Mouse (Mus musculus): ENCODE measurements around the gene Adgrl2.

The Adgrl2 gene

GRCm38 (mm10) chr3:148990531-148991003, at the start of gene Adgrl2:
Gene Adgrl2, minus strand, starts transcription at chr3:148990555.
- in situ Hi-C loops (cut with MboI; ENCODE audit: low pct_unique_long_range_greater_than_20kb in 1 of 2, low sequenced_read_pairs in 2 of 2, unreplicated experiment in 1 of 2), result no loop called here

GRCm38 (mm10) chr3:149038771-149039170, 48.4 kb upstream of the Adgrl2 start:
- in situ Hi-C loops (cut with MboI; ENCODE audit: low pct_unique_long_range_greater_than_20kb in 1 of 2, low sequenced_read_pairs in 2 of 2, unreplicated experiment in 1 of 2), result no loop called here

GRCm38 (mm10) chr3:149019925-149020324, 29.6 kb upstream of the Adgrl2 start:
- in situ Hi-C loops (cut with MboI; ENCODE audit: low pct_unique_long_range_greater_than_20kb in 1 of 2, low sequenced_read_pairs in 2 of 2, unreplicated experiment in 1 of 2), result no loop called here

GRCm38 (mm10) chr3:149009311-149009710, 19.0 kb upstream of the Adgrl2 start:
- in situ Hi-C loops (cut with MboI; ENCODE audit: low pct_unique_long_range_greater_than_20kb in 1 of 2, low sequenced_read_pairs in 2 of 2, unreplicated experiment in 1 of 2), result no loop called here

GRCm38 (mm10) chr3:149008634-149009023, 18.3 kb upstream of the Adgrl2 start:
- in situ Hi-C loops (cut with MboI; ENCODE audit: low pct_unique_long_range_greater_than_20kb in 1 of 2, low sequenced_read_pairs in 2 of 2, unreplicated experiment in 1 of 2), result no loop called here

GRCm38 (mm10) chr3:149007860-149008633, 17.7 kb upstream of the Adgrl2 start:
- in situ Hi-C loops (cut with MboI; ENCODE audit: low pct_unique_long_range_greater_than_20kb in 1 of 2, low sequenced_read_pairs in 2 of 2, unreplicated experiment in 1 of 2), result no loop called here

- in situ Hi-C loops (cut with MboI; ENCODE audit: low pct_unique_long_range_greater_than_20kb in 1 of 2, low sequenced_read_pairs in 2 of 2, unreplicated experiment in 1 of 2), result no loop called here
These were observed 11.0 kb upstream of the Adgrl2 start for GRCm38 (mm10) chr3:149001364-149001763.

GRCm38 (mm10) chr3:148998661-148999060, 8.3 kb upstream of the Adgrl2 start:
- in situ Hi-C loops (cut with MboI; ENCODE audit: low pct_unique_long_range_greater_than_20kb in 1 of 2, low sequenced_read_pairs in 2 of 2, unreplicated experiment in 1 of 2), result no loop called here

- in situ Hi-C loops (cut with MboI; ENCODE audit: low pct_unique_long_range_greater_than_20kb in 1 of 2, low sequenced_read_pairs in 2 of 2, unreplicated experiment in 1 of 2), result no loop called here
These were observed 701 bp upstream of the Adgrl2 start for GRCm38 (mm10) chr3:148991056-148991455.

- in situ Hi-C loops (cut with MboI; ENCODE audit: low pct_unique_long_range_greater_than_20kb in 1 of 2, low sequenced_read_pairs in 2 of 2, unreplicated experiment in 1 of 2), result no loop called here
These were observed 381 bp downstream of the Adgrl2 start for GRCm38 (mm10) chr3:148989818-148990530.

GRCm38 (mm10) chr3:148988996-148989817, 1.1 kb downstream of the Adgrl2 start:
- in situ Hi-C loops (cut with MboI; ENCODE audit: low pct_unique_long_range_greater_than_20kb in 1 of 2, low sequenced_read_pairs in 2 of 2, unreplicated experiment in 1 of 2), result no loop called here

- in situ Hi-C loops (cut with MboI; ENCODE audit: low pct_unique_long_range_greater_than_20kb in 1 of 2, low sequenced_read_pairs in 2 of 2, unreplicated experiment in 1 of 2), result no loop called here
These were observed 1.9 kb downstream of the Adgrl2 start for GRCm38 (mm10) chr3:148988293-148988995.

- in situ Hi-C loops (cut with MboI; ENCODE audit: low pct_unique_long_range_greater_than_20kb in 1 of 2, low sequenced_read_pairs in 2 of 2, unreplicated experiment in 1 of 2), result no loop called here
These were observed 2.6 kb downstream of the Adgrl2 start for GRCm38 (mm10) chr3:148987591-148988292.

- in situ Hi-C loops (cut with MboI; ENCODE audit: low pct_unique_long_range_greater_than_20kb in 1 of 2, low sequenced_read_pairs in 2 of 2, unreplicated experiment in 1 of 2), result no loop called here
These were observed 3.3 kb downstream of the Adgrl2 start for GRCm38 (mm10) chr3:148986894-148987590.

- in situ Hi-C loops (cut with MboI; ENCODE audit: low pct_unique_long_range_greater_than_20kb in 1 of 2, low sequenced_read_pairs in 2 of 2, unreplicated experiment in 1 of 2), result no loop called here
These were observed 4.0 kb downstream of the Adgrl2 start for GRCm38 (mm10) chr3:148986296-148986893.

- in situ Hi-C loops (cut with MboI; ENCODE audit: low pct_unique_long_range_greater_than_20kb in 1 of 2, low sequenced_read_pairs in 2 of 2, unreplicated experiment in 1 of 2), result no loop called here
These were observed 6.0 kb downstream of the Adgrl2 start for GRCm38 (mm10) chr3:148984326-148984725.

GRCm38 (mm10) chr3:148982370-148982769, 8.0 kb downstream of the Adgrl2 start:
- in situ Hi-C loops (cut with MboI; ENCODE audit: low pct_unique_long_range_greater_than_20kb in 1 of 2, low sequenced_read_pairs in 2 of 2, unreplicated experiment in 1 of 2), result no loop called here
